Mouse (Mus musculus): ENCODE measurements at regions not wholly inside any gene's neighbourhood (a gene's known extent, or its start where the extent isn't known, plus 50 kb on each side); places are given as distances from the start of the nearest gene placed in this dataset.

- no peak for DNase-seq (ENCODE audit: low spot score in 2 of 2)
Measured at GRCm38 (mm10) chr7:115073406-115073805, 329.9 kb downstream of the Insc start.

GRCm38 (mm10) chr7:115076781-115077180 is 333.3 kb downstream of the Insc start:
- DNase-seq (ENCODE audit: low spot score in 2 of 2): no peak

GRCm38 (mm10) chr7:115084711-115085380 is 341.4 kb downstream of the Insc start:
- no peak for DNase-seq (ENCODE audit: low spot score in 2 of 2)

GRCm38 (mm10) chr7:115086542-115087448 is 343.3 kb downstream of the Insc start:
- DNase-seq (ENCODE audit: low spot score in 2 of 2): no peak

- DNase-seq (ENCODE audit: low spot score in 2 of 2): no peak
Measured at GRCm38 (mm10) chr7:115092481-115093050, 349.1 kb downstream of the Insc start.

- no peak for DNase-seq (ENCODE audit: low spot score in 2 of 2)
Measured at GRCm38 (mm10) chr7:115106041-115106440, 362.5 kb downstream of the Insc start.

GRCm38 (mm10) chr7:115112282-115112681 is 368.8 kb downstream of the Insc start:
- no peak for DNase-seq (ENCODE audit: low spot score in 2 of 2)

- no peak for DNase-seq (ENCODE audit: low spot score in 2 of 2)
Measured at GRCm38 (mm10) chr7:115123283-115123682, 379.8 kb downstream of the Insc start.

GRCm38 (mm10) chr7:115129001-115129400 is 385.5 kb downstream of the Insc start:
- DNase-seq (ENCODE audit: low spot score in 2 of 2): no peak

- no peak for DNase-seq (ENCODE audit: low spot score in 2 of 2)
Measured at GRCm38 (mm10) chr7:115131259-115131969, 387.9 kb downstream of the Insc start.

GRCm38 (mm10) chr7:115131970-115132551 is 388.6 kb downstream of the Insc start:
- no peak for DNase-seq (ENCODE audit: low spot score in 2 of 2)

- DNase-seq (ENCODE audit: low spot score in 2 of 2): no peak
Measured at GRCm38 (mm10) chr7:115132595-115132994, 389.1 kb downstream of the Insc start.

- no peak for DNase-seq (ENCODE audit: low spot score in 2 of 2)
Measured at GRCm38 (mm10) chr7:115134926-115135575, 391.6 kb downstream of the Insc start.

- no peak for DNase-seq (ENCODE audit: low spot score in 2 of 2)
Measured at GRCm38 (mm10) chr7:115140286-115140685, 396.8 kb downstream of the Insc start.

- DNase-seq (ENCODE audit: low spot score in 2 of 2): no peak
Measured at GRCm38 (mm10) chr7:115142163-115142562, 398.7 kb downstream of the Insc start.

- no peak for DNase-seq (ENCODE audit: low spot score in 2 of 2)
Measured at GRCm38 (mm10) chr7:115144947-115145346, 401.5 kb downstream of the Insc start.

- no peak for DNase-seq (ENCODE audit: low spot score in 2 of 2)
Measured at GRCm38 (mm10) chr7:115147352-115147977, 404.0 kb downstream of the Insc start.

GRCm38 (mm10) chr7:115153291-115153690 is 409.8 kb downstream of the Insc start:
- DNase-seq (ENCODE audit: low spot score in 2 of 2): no peak

- no peak for DNase-seq (ENCODE audit: low spot score in 2 of 2)
Measured at GRCm38 (mm10) chr7:115153764-115154509, 410.4 kb downstream of the Insc start.

- DNase-seq (ENCODE audit: low spot score in 2 of 2): no peak
Measured at GRCm38 (mm10) chr7:115170023-115170422, 426.5 kb downstream of the Insc start.

All from spleen, postnatal 14 days (tissue).